Mouse (Mus musculus) spleen, postnatal 0 days (tissue): ENCODE measurements around the gene 2810408A11Rik. TPM values are rescaled to one million over a fixed set of nuclear protein-coding genes. Genes with fewer than 3 reads are reported as not detected.

ENCODE experiments used
- polyA plus RNA-seq: library from polyadenylated mRNA; unstranded; fragments of >200 nt; fragmentation: Nextera tagmentation; extraction: Ambion mirVana; gene quantifications from 2 replicates; pipeline ENCODE4 v1.2.1, GENCODE M21; 2015

The 2810408A11Rik gene
- 2.2 and 2.6 TPM in 2 replicates for polyA plus RNA-seq

DNA sequence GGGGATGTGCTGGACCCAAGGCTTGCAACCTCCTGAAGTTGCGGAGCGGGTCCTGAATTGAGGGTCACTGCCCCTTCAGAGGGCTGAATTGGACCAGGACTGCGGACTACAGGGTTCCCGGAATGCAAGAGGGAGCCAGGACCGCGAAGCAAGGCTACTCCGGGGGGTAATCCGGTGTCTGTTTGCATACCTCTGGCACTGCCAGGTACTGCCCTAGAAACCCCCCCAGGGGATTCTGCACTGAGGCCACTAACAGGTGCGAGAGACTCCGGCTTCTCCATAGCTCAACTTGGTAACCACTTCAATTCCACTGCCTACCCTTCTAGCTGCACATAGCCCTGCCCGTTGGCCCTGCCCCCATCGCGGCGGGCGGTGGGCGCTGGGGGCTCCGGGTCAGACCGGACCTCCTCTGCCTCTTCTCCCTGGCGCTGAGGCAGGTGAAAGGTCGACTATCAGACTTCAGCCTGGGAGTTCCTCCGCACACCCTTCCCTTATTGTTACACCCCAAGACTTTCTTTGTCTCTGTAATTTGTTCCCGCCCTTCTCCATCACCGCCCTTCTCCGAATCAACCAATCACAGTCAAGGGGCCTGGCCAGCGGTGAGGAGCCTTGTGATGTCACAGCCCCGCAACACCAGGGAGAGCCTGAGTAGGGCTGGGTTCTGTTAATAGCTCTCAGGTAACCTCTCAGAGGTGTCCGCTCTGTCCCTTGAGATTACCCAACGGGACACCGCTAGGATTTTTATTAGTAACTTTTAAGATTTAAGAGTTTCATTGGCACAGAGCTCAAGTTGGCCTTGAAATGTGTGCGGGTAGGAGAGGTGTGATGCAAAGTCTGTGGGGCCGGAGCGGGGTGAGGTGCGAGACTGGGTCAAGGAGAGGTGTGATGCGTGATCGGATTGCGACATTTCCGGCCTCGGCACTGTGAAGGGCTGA, at the start of gene 2810408A11Rik, which contains the start of gene Neurl4:
2810408A11Rik (minus strand) TSS at position 517 of the 935 bp plus-strand sequence.
Neurl4 (plus strand) TSS at position 602 of the 935 bp plus-strand sequence.

DNA sequence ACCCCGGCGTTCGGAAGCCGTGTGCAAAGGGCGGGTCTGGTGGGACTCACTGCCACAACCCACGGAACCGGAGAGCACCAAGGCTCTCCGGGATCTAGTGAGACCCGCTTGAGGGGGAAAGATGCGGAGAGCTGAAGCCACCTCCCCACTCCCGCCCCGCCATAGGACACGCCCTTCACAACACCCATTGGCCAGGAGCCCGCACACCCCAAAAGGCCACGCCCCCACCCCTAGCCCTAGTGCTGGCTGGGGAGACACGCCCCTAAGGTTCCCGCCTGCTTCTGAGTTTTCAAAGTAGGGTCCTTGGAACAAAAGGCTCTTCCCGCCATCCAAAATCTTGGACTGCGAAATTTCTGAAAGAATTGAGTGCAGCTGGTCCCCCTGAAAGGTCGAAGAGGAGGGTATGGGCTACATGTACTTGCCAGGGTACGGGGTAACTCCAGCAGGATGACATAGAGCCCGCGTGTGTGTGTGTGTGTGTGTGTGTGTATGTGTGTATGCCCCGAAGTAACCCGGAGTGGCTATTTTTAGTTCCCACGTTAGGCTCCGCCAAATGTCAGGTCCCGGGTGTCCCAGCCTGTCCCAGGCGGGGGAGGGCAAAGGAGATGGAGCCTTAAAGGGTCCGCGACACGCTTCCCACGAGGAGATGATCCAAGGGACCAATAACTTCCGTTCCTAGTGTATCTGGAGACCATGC, 47.4 kb upstream of the 2810408A11Rik start, which contains the start of gene Slc2a4:
Slc2a4 (minus strand) TSS at position 123 of the 697 bp plus-strand sequence.

DNA sequence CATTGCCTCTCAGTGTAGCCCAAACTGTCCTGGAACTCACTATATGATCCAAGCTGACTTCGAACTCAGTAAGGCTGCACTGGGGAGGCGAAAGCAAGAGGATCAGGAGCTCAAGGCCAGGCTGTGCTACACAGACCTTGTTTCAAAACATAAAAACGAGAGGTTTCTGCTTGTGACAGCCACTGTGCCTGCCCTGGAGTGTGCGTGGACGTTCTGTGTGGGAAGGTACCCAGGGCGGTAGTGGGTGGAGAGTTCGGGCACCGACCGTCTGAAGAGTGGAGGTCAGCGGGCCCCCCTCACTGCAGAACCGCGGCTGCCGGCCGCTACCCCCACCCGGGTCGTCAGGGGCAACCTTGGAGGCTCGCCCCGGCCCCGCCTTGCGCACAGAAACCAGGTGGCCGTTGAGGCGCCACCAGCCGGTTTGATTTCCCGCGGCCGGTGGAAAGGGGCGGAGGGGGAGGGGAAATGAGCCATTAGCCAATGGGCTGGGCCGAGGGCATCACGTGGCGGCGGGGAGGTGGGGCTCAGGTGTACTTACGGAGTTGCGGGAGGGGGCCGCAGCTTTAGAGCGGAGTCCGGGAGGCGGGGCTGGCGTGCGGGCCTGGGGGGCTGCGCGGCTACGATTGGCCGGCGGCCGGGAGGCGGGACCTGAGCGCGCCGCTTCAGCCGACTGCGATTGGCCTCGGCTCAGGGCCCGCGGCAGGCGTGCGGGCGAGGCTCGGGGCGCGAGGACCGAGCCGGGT, 34.5 kb upstream of the 2810408A11Rik start, which contains the start of gene Ybx2:
Ybx2 (plus strand) TSS at position 660 of the 743 bp plus-strand sequence.

DNA sequence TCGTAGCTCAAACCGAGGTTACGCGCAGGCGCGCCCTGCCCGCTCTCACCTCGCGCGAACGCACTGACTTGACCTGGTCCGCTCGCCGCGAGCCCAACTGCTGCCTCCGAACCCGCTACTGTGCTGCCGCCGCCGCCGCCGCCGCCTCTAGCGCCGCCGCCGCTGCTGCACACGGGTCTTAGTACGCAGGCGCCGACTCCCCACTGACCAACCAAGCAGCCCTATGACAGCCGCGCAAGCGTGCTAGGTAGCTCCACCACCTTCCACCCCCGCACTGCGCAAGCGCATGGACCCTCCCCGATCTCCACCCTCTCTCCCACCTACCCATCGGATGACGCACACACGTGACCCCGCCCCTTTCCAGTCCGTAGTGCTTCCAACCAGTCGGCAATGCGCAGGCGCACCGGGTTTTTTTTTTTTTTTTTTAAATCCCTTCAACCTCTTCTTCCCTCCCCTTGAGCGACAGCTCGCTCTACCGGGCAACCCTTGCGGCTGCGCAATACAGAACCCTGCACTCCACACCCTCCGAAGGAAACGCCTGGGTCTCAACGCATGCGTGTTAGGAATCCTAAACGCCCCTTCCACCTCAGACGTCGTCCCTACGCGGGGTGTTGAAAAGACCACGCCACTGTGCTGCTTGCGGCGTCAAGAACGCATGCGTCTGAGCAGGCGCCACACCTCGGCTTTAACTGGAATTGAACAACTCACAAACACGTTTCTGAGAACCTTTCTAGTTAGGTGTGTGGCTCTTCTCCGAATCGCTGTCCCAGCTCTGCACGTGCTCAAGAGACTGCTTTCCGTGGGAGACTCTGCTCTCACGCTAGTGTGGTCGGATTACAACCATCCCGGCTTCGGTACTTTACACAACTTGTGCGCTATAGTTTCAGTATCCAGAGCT, 20.6 kb upstream of the 2810408A11Rik start, which contains the start of gene Eif5a:
Eif5a (minus strand) TSS at position 845 of the 898 bp plus-strand sequence.

DNA sequence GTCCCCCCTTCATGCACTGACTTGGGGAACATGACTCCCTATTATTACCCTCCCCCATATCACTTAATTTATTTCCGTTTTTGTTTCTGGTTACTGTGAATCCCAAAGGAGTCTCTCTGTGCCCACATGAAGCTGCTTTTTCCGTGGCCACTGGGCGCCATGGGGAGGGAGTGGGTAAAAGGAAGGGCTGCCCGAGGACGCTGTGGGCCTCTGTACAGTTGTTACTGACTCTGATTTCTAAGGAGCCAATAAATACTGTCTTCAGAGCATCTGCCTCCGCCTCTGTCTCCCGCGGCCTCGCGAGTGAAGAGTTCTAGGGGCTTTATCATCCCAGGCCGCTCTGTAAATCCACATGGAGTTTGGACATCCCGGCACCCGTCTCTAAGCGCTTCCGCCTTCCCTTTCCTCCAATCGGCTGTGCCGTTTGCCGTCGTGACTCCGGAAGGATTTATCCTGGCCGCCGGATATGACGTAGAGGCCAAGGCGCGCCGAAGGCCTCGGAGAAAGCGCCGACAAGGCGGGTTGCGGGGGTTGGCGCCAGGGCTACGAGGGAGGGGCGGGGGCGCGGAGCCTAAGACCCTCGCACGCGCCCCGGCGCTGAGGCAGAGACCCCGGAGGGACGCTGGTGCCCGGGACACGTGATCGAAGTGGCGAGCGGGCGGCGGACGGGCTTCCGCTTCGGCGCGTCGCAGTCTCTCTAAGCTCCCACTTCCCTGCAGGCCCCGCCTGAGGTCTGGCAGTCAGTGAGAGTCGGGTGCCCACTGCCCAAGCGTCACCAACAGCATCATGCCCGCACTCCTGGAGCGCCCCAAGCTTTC, 13.0 kb upstream of the 2810408A11Rik start, which contains the start of gene Gps2:
Gps2 (plus strand) TSS at position 335 of the 818 bp plus-strand sequence.

DNA sequence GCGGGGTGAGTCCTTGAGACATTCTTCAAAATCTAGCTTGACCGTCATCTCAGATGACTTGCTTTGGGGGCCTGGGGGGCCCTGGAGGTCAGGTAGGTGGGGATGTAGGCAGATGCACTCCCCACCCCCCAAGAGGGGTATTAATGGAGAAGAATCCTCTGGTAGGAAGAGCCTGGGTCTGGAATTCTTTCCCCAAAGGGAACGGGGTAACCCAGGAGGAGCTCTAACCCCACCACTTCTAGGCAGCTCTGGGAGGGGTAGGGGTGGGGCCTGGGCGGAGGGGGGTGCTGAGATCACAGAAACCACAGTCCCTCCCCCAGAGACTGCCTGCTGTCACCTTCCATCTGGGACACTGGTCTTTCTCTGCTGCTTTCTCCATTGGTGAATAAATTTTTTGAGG, 5.5 kb downstream of the 2810408A11Rik start, which contains the start of gene Acap1:
Acap1 (minus strand) TSS at position 249 of the 400 bp plus-strand sequence.

DNA sequence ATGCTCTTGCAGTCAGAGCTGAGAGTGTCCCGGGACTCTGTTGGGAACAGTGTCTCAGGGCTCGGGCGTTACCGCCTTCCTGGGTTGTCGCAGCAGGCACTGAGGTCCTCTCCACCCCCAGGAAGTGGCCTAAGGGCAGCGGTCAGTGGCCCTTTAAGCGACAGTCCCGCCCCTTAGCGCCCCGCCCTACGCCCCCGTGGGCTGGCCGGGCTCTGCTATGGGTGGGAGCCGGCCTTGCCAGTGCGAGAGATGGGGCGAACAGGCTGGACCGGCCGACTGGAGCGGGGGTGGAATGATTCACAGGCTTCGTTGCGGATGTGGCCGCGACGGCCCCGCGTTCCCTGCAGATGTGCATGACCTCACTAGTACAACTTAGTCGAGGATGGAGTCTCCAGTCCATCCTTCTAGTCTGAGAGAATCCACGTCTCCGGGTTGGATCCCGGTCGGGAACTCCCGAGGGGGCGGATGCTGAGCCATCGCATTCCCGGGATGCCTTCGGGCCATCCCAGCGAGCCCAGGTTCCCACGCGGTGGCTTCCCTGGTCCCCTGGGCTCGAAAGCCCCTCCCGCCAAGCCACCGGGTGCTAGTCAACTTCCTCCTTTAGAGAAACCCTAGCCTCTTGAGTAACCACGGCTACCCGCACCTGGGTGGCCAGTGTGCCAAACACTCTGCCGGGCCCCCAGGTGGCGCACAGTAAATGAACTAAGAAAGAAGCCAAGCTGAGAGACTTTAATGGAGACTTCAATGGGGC, 19.8 kb downstream of the 2810408A11Rik start, which contains the start of gene Kctd11:
Kctd11 (minus strand) TSS at position 554 of the 751 bp plus-strand sequence.

DNA sequence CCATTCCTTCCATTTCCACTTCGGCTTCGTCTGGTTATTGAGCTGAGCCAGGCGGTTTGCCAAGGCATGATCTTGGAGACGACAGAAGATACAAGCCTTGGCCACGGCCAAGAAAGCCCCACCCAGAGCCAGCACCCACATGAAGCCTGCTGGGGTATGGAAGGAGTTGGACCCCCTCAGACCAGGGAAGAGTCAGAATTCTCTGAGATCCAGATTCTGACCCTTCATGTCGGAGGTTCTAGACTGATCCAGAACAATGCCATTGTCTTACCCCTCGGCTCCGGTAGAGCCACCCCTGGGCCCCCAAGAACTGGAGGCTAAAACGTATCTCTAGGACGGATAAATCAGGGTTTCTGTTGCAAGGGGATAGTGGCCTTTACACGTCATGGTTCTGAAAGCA, 22.9 kb downstream of the 2810408A11Rik start, which contains the start of gene Tmem95:
Tmem95 (minus strand) TSS at position 141 of the 400 bp plus-strand sequence.

DNA sequence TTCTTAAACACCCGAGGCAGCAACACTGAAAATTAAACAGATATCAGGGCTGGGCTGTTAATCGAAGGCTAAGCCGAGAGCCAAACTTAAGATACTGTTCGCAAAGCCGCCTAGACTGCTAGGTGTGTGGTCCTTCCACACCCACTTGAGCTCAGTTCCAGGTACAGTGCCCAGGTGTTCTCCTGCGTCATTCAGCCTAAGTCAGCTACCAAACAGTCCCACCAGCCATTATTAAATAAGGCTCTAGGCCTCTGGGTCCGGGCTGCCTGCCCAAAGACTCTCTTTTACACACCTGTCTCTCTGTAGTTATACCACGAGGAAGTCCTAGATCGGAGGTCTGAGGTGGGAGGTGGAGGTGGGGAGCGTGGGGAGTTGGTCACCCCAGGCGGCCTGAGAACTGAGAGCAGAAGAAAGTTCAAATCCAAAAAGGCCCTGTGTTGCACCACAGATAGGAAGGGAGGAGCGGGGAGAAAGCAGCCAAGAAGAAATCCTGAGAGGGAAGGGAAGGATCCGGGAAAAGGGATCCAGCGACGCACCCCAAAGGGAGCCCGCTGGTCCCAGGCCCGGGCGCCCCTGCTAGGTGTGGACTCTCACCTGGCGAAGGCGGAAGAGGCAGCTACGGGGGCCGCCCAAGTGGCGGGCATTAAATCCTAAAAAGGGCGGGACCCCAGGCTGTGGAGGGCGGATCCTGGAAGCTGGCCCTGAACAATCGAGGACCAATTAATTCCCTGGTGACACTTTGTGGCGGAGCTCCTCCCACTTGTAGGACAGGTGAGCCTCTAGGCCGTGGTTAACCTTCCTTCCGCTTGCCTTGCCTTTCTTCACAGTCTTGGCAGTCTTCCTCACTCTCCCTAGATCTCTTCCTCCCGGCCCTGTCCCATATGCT, 42.4 kb downstream of the 2810408A11Rik start, which contains the start of gene Tnk1:
Tnk1 (minus strand) TSS at position 618 of the 886 bp plus-strand sequence.

Other genes with a start within 250 kb of the 2810408A11Rik start
- 0.19 and 0.25 TPM in 2 replicates for gene Sox15, start 245.7 kb downstream of the 2810408A11Rik start, polyA plus RNA-seq
- gene Mpdu1, start 238.3 kb downstream of the 2810408A11Rik start, polyA plus RNA-seq: 44.5 and 46.1 TPM in 2 replicates
- gene Cd68, start 234.8 kb downstream of the 2810408A11Rik start, polyA plus RNA-seq: 25.2 and 39.1 TPM in 2 replicates
- 272 and 275 TPM in 2 replicates for gene Eif4a1, start 228.6 kb downstream of the 2810408A11Rik start, polyA plus RNA-seq
- 37.0 and 38.4 TPM in 2 replicates for gene Senp3, start 218.9 kb downstream of the 2810408A11Rik start, polyA plus RNA-seq
- gene Tnfsf13, start 215.2 kb downstream of the 2810408A11Rik start, polyA plus RNA-seq: 0.64 and 0.78 TPM in 2 replicates
- 4.4 and 5.2 TPM in 2 replicates for gene Tnfsf12, start 205.1 kb downstream of the 2810408A11Rik start, polyA plus RNA-seq
- 2.1 and 2.8 TPM in 2 replicates for gene Tnfsfm13, start 204.9 kb downstream of the 2810408A11Rik start, polyA plus RNA-seq
- gene Polr2a, start 142.3 kb downstream of the 2810408A11Rik start, polyA plus RNA-seq: 15.2 and 15.8 TPM in 2 replicates
- 0.07 and 0.08 TPM in 2 replicates for gene Slc35g3, start 139.0 kb downstream of the 2810408A11Rik start, polyA plus RNA-seq
- 1.3 and 1.9 TPM in 2 replicates for gene Zbtb4, start 135.1 kb downstream of the 2810408A11Rik start, polyA plus RNA-seq
- 0.99 and 1.5 TPM in 2 replicates for gene Chrnb1, start 105.0 kb downstream of the 2810408A11Rik start, polyA plus RNA-seq
- 0.33 and 0.36 TPM in 2 replicates for gene Fgf11, start 99.1 kb downstream of the 2810408A11Rik start, polyA plus RNA-seq
- gene Tmem102, start 95.4 kb downstream of the 2810408A11Rik start, polyA plus RNA-seq: 0.30 and 0.68 TPM in 2 replicates
- not detected in 2 replicates for gene Gm39566, start 85.7 kb downstream of the 2810408A11Rik start, polyA plus RNA-seq
- gene Spem2, start 82.5 kb downstream of the 2810408A11Rik start, polyA plus RNA-seq: not detected in 2 replicates
- 0.12 TPM in 1 of 2 replicates, not detected in the other for gene Spem1, start 78.8 kb downstream of the 2810408A11Rik start, polyA plus RNA-seq
- 2.6 and 3.1 TPM in 2 replicates for gene Nlgn2, start 63.2 kb downstream of the 2810408A11Rik start, polyA plus RNA-seq
- 337 and 343 TPM in 2 replicates for gene Tmem256, start 62.5 kb downstream of the 2810408A11Rik start, polyA plus RNA-seq
- 45.7 and 56.8 TPM in 2 replicates for gene Plscr3, start 54.6 kb downstream of the 2810408A11Rik start, polyA plus RNA-seq
- 0.56 and 0.91 TPM in 2 replicates for gene Tnk1, start 42.3 kb downstream of the 2810408A11Rik start, polyA plus RNA-seq
- gene Tmem95, start 23.0 kb downstream of the 2810408A11Rik start, polyA plus RNA-seq: not detected in 2 replicates
- 2.3 and 3.1 TPM in 2 replicates for gene Kctd11, start 19.6 kb downstream of the 2810408A11Rik start, polyA plus RNA-seq
- gene Acap1, start 5.4 kb downstream of the 2810408A11Rik start, polyA plus RNA-seq: 15.3 and 21.3 TPM in 2 replicates
- gene Neurl4, start 85 bp upstream of the 2810408A11Rik start, polyA plus RNA-seq: 3.2 and 3.4 TPM in 2 replicates
- 104 and 116 TPM in 2 replicates for gene Gps2, start 12.9 kb upstream of the 2810408A11Rik start, polyA plus RNA-seq
- gene Eif5a, start 21.0 kb upstream of the 2810408A11Rik start, polyA plus RNA-seq: 1,453 and 1,558 TPM in 2 replicates
- 0.12 and 0.53 TPM in 2 replicates for gene Ybx2, start 34.8 kb upstream of the 2810408A11Rik start, polyA plus RNA-seq
- gene Slc2a4, start 47.2 kb upstream of the 2810408A11Rik start, polyA plus RNA-seq: 19.1 and 22.0 TPM in 2 replicates
- gene Cldn7, start 63.8 kb upstream of the 2810408A11Rik start, polyA plus RNA-seq: 0.98 and 1.6 TPM in 2 replicates
- gene Ctdnep1, start 80.2 kb upstream of the 2810408A11Rik start, polyA plus RNA-seq: 20.7 and 22.4 TPM in 2 replicates
- gene Elp5, start 81.5 kb upstream of the 2810408A11Rik start, polyA plus RNA-seq: 69.4 and 73.0 TPM in 2 replicates
- 318 and 353 TPM in 2 replicates for gene Gabarap, start 90.2 kb upstream of the 2810408A11Rik start, polyA plus RNA-seq
- gene Phf23, start 94.8 kb upstream of the 2810408A11Rik start, polyA plus RNA-seq: 26.6 and 35.9 TPM in 2 replicates
- 6.9 and 10.2 TPM in 2 replicates for gene Dvl2, start 99.6 kb upstream of the 2810408A11Rik start, polyA plus RNA-seq
- gene Acadvl, start 114.4 kb upstream of the 2810408A11Rik start, polyA plus RNA-seq: 58.3 and 59.1 TPM in 2 replicates
- gene Dlg4, start 116.0 kb upstream of the 2810408A11Rik start, polyA plus RNA-seq: 1.5 and 3.1 TPM in 2 replicates
- 0.10 and 0.16 TPM in 2 replicates for gene Asgr1, start 153.1 kb upstream of the 2810408A11Rik start, polyA plus RNA-seq
- gene Asgr2, start 191.7 kb upstream of the 2810408A11Rik start, polyA plus RNA-seq: 0.12 TPM in 1 of 2 replicates, not detected in the other
- gene Mgl2, start 229.3 kb upstream of the 2810408A11Rik start, polyA plus RNA-seq: 2.3 and 3.5 TPM in 2 replicates